Mouse (Mus musculus) cerebellum, adult 2 months (tissue): ENCODE measurements around the gene Zc3hc1.
"Not testable (repeated sequence)": the region's sequence is repeated elsewhere in the genome, so short reads cannot be mapped to it uniquely, and the experiment has no call there.

Source experiments
- CTCF ChIP-seq: fragments of 200-500 bp; IDR thresholded peaks from 2 replicates; pipeline ENCODE4 v1.5.1; 2011; ENCODE audit warnings: low read depth, mild to moderate bottlenecking, control low read depth, low read length, moderate library complexity, borderline replicate concordance; ENCODE audit not compliant: insufficient read depth
- POLR2A ChIP-seq: fragments of 200-500 bp; IDR thresholded peaks from 2 replicates; pipeline ENCODE4 v1.6.1; 2011; ENCODE audit warnings: low read length, control low read depth, borderline replicate concordance; ENCODE audit not compliant: insufficient read depth

DNA sequence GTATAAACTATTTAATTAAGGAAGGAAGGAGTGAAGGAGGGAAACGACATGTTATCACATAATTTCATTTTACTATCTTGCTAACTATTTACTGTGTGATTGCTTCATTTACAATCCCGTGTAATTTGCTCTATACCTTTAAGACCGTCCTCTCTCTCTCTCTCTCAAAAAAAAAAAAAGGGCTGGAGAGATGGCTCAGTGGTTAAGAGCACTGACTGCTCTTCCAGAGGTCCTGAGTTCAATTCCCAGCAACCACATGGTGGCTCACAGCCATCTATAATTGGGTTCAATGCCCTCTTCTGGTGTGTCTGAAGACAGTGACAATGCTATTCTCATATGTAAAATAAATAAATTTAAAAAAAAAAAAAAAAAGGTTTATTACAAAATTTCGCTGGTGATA lies 557 bp downstream of the Zc3hc1 start:
- TF ChIP-seq CTCF, POLR2A: not testable (repeated sequence)
